Mouse (Mus musculus): ENCODE measurements at regions not wholly inside any gene's neighbourhood (a gene's known extent, or its start where the extent isn't known, plus 50 kb on each side); places are given as distances from the start of the nearest gene placed in this dataset.

- H3K4me1 ChIP-seq (replicated peaks): no peaks in the 10 kb centered on the region; the same call in 1 of the 2 replicates
- no peaks in the 10 kb centered on the region for H3K9me3 ChIP-seq
- 90% methylated on average over 2 of the region's 2 CpGs for WGBS
- no peak overlapping the region for H3K4me3 ChIP-seq
- no peak for ATAC-seq (ENCODE audit: low FRiP score)
- no peaks in the 10 kb centered on the region for H3K36me3 ChIP-seq
- H3K4me2 ChIP-seq: no peak overlapping the region
- no peak overlapping the region for H3K9ac ChIP-seq
- no peaks in the 10 kb centered on the region for H3K27me3 ChIP-seq
- H3K27ac ChIP-seq: no peak overlapping the region
Measured at GRCm38 (mm10) chr9:50176131-50176530, 168.6 kb downstream of the Rpl10-ps3 start.

- H3K4me2 ChIP-seq: peak overlapping the region; percentile 20; the same call in 1 of the 2 replicates
- no peak overlapping the region for H3K27ac ChIP-seq
- H3K9me3 ChIP-seq: no peaks in the 10 kb centered on the region
- 26% methylated on average over 7 of the region's 7 CpGs for WGBS
- H3K4me1 ChIP-seq (replicated peaks): peaks cover 7% of the 10 kb centered on the region; the same call in 1 of the 2 replicates
- no peak overlapping the region for H3K4me3 ChIP-seq
- no peaks in the 10 kb centered on the region for H3K27me3 ChIP-seq
- H3K36me3 ChIP-seq: no peaks in the 10 kb centered on the region
- peak; percentile 68 for ATAC-seq (ENCODE audit: low FRiP score)
- H3K9ac ChIP-seq: no peak overlapping the region
Measured at GRCm38 (mm10) chr9:50171826-50172464, 172.8 kb downstream of the Rpl10-ps3 start.

GRCm38 (mm10) chr9:50171164-50171563, 173.6 kb downstream of the Rpl10-ps3 start:
- Histone ChIP-seq H3K27ac (no peak overlapping the region), H3K9me3 (no peaks in the 10 kb centered on the region), H3K4me1 (replicated peaks) (peaks cover 7% of the 10 kb centered on the region; the same call in 1 of the 2 replicates), H3K27me3 (no peaks in the 10 kb centered on the region), H3K36me3 (no peaks in the 10 kb centered on the region), H3K9ac (no peak overlapping the region), H3K4me2 (no peak overlapping the region), H3K4me3 (no peak overlapping the region)
- WGBS: 78% methylated on average over 2 of the region's 2 CpGs
- no peak for ATAC-seq (ENCODE audit: low FRiP score)

GRCm38 (mm10) chr9:50170637-50171036, 174.1 kb downstream of the Rpl10-ps3 start:
- Histone ChIP-seq H3K4me2 (no peak overlapping the region), H3K4me3 (no peak overlapping the region), H3K9me3 (no peaks in the 10 kb centered on the region), H3K36me3 (no peaks in the 10 kb centered on the region), H3K4me1 (replicated peaks) (peaks cover 7% of the 10 kb centered on the region; the same call in 1 of the 2 replicates), H3K27me3 (no peaks in the 10 kb centered on the region), H3K27ac (no peak overlapping the region), H3K9ac (no peak overlapping the region)
- no peak for ATAC-seq (ENCODE audit: low FRiP score)
- WGBS: 88% methylated on average over 5 of the region's 5 CpGs

GRCm38 (mm10) chr9:50154618-50155017, 190.2 kb downstream of the Rpl10-ps3 start:
- no peaks in the 10 kb centered on the region for H3K9me3 ChIP-seq
- WGBS: 94% methylated on average over 3 of the region's 3 CpGs
- no peak for ATAC-seq (ENCODE audit: low FRiP score)

GRCm38 (mm10) chr9:50150091-50150490, 194.7 kb downstream of the Rpl10-ps3 start:
- ATAC-seq (ENCODE audit: low FRiP score): no peak
- Histone ChIP-seq H3K4me3 (no peak overlapping the region), H3K4me1 (replicated peaks) (no peaks in the 10 kb centered on the region), H3K36me3 (no peaks in the 10 kb centered on the region), H3K9ac (no peak overlapping the region), H3K9me3 (no peaks in the 10 kb centered on the region), H3K27ac (no peak overlapping the region), H3K4me2 (no peak overlapping the region), H3K27me3 (no peaks in the 10 kb centered on the region)

More at GRCm38 (mm10) chr9:50154618-50155017, 190.2 kb downstream of the Rpl10-ps3 start:
- no peak overlapping the region for H3K9ac ChIP-seq
- no peaks in the 10 kb centered on the region for H3K36me3 ChIP-seq
- H3K4me1 ChIP-seq (replicated peaks): no peaks in the 10 kb centered on the region
- H3K4me2 ChIP-seq: no peak overlapping the region
- H3K27me3 ChIP-seq: no peaks in the 10 kb centered on the region
- H3K4me3 ChIP-seq: no peak overlapping the region
- no peak overlapping the region for H3K27ac ChIP-seq

- Histone ChIP-seq H3K27ac (no peak overlapping the region), H3K9ac (no peak overlapping the region), H3K4me2 (no peak overlapping the region), H3K4me1 (replicated peaks) (peaks cover 41% of the 10 kb centered on the region), H3K9me3 (no peaks in the 10 kb centered on the region), H3K4me3 (no peak overlapping the region), H3K27me3 (peaks cover 3% of the 10 kb centered on the region; the same call in 1 of the 2 replicates), H3K36me3 (no peaks in the 10 kb centered on the region)
- ATAC-seq (ENCODE audit: low FRiP score): peak; percentile 61
- 31% methylated on average over 1 of the region's 1 CpGs for WGBS
Measured at GRCm38 (mm10) chr9:50142756-50143155, 202.0 kb downstream of the Rpl10-ps3 start.

GRCm38 (mm10) chr9:50142091-50142490, 202.7 kb downstream of the Rpl10-ps3 start:
- no peak overlapping the region for H3K27ac ChIP-seq
- no peak for ATAC-seq (ENCODE audit: low FRiP score)

GRCm38 (mm10) chr9:50141176-50141575, 203.6 kb downstream of the Rpl10-ps3 start:
- ATAC-seq (ENCODE audit: low FRiP score): no peak
- no peaks in the 10 kb centered on the region for H3K9me3 ChIP-seq
- H3K4me2 ChIP-seq: no peak overlapping the region
- H3K27ac ChIP-seq: peak overlapping the region; percentile 58; the same call in 1 of the 2 replicates
- H3K4me1 ChIP-seq (replicated peaks): peaks cover 41% of the 10 kb centered on the region
- H3K36me3 ChIP-seq: no peaks in the 10 kb centered on the region
- 62% methylated on average over 6 of the region's 6 CpGs for WGBS
- H3K4me3 ChIP-seq: no peak overlapping the region
- H3K9ac ChIP-seq: no peak overlapping the region
- H3K27me3 ChIP-seq: peaks cover 3% of the 10 kb centered on the region; the same call in 1 of the 2 replicates

More at GRCm38 (mm10) chr9:50142091-50142490, 202.7 kb downstream of the Rpl10-ps3 start:
- H3K9ac ChIP-seq: no peak overlapping the region
- no peaks in the 10 kb centered on the region for H3K36me3 ChIP-seq
- H3K27me3 ChIP-seq: peaks cover 3% of the 10 kb centered on the region; the same call in 1 of the 2 replicates
- H3K4me2 ChIP-seq: no peak overlapping the region
- no peak overlapping the region for H3K4me3 ChIP-seq
- peaks cover 41% of the 10 kb centered on the region for H3K4me1 ChIP-seq (replicated peaks)
- 81% methylated on average over 8 of the region's 8 CpGs for WGBS
- no peaks in the 10 kb centered on the region for H3K9me3 ChIP-seq

GRCm38 (mm10) chr9:50138341-50138978, 206.3 kb downstream of the Rpl10-ps3 start:
- WGBS: 83% methylated on average over 9 of the region's 9 CpGs
- H3K27me3 ChIP-seq: no peaks in the 10 kb centered on the region
- H3K36me3 ChIP-seq: no peaks in the 10 kb centered on the region
- ATAC-seq (ENCODE audit: low FRiP score): peak; percentile 64; the same call in 1 of the 2 replicates
- H3K4me3 ChIP-seq: no peak overlapping the region
- no peak overlapping the region for H3K9ac ChIP-seq
- H3K4me1 ChIP-seq (replicated peaks): peaks cover 41% of the 10 kb centered on the region
- H3K9me3 ChIP-seq: no peaks in the 10 kb centered on the region
- H3K27ac ChIP-seq: no peak overlapping the region
- no peak overlapping the region for H3K4me2 ChIP-seq

GRCm38 (mm10) chr9:50136636-50136985, 208.2 kb downstream of the Rpl10-ps3 start:
- 80% methylated on average over 1 of the region's 1 CpGs for WGBS

GRCm38 (mm10) chr9:50135939-50136635, 208.7 kb downstream of the Rpl10-ps3 start:
- 94% methylated on average over 10 of the region's 10 CpGs for WGBS
- H3K9ac ChIP-seq: no peak overlapping the region
- no peak overlapping the region for H3K27ac ChIP-seq
- no peak overlapping the region for H3K4me2 ChIP-seq
- H3K4me1 ChIP-seq (replicated peaks): peaks cover 20% of the 10 kb centered on the region
- 0 out of 2 replicates have a peak, but pooled peaks cover 4% of the 10 kb centered on the region for H3K9me3 ChIP-seq
- H3K27me3 ChIP-seq: no peaks in the 10 kb centered on the region
- no peak for ATAC-seq (ENCODE audit: low FRiP score)
- H3K36me3 ChIP-seq: no peaks in the 10 kb centered on the region
- H3K4me3 ChIP-seq: no peak overlapping the region

More at GRCm38 (mm10) chr9:50136636-50136985, 208.2 kb downstream of the Rpl10-ps3 start:
- H3K9ac ChIP-seq: no peak overlapping the region
- no peak overlapping the region for H3K4me2 ChIP-seq
- no peaks in the 10 kb centered on the region for H3K27me3 ChIP-seq
- H3K36me3 ChIP-seq: no peaks in the 10 kb centered on the region
- peaks cover 24% of the 10 kb centered on the region for H3K4me1 ChIP-seq (replicated peaks)
- H3K4me3 ChIP-seq: no peak overlapping the region
- H3K9me3 ChIP-seq: 0 out of 2 replicates have a peak, but pooled peaks cover 1% of the 10 kb centered on the region
- no peak overlapping the region for H3K27ac ChIP-seq
- ATAC-seq (ENCODE audit: low FRiP score): no peak
